Mouse (Mus musculus) lung, postnatal 0 days (tissue): Measurements from ENCODE around the gene Gm4792. TPM values are rescaled to one million over a fixed set of nuclear protein-coding genes. Genes with fewer than 3 reads are reported as not detected.

ENCODE experiments used
- ATAC-seq: fragments of 200-750 bp; cut with Nextera tagmentation; 2 replicates; pipeline ENCODE4 v1.8.0; 2017; ENCODE audit warnings: moderate library complexity
- DNase-seq: peaks from one replicate; pipeline ENCODE4 v3.0.0-alpha.2; 2016; ENCODE audit warnings: low spot score
- H3K27ac ChIP-seq: fragments of 300-500 bp; sonication (generic); 2 replicates; pipeline ENCODE4 v1.5.1; 2014; ENCODE audit warnings: antibody characterized with exemption, mild to moderate bottlenecking, low read length, mixed read lengths
- H3K27me3 ChIP-seq: fragments of 300-500 bp; sonication (generic); replicated peaks from 2 replicates; pipeline ENCODE4 v1.6.1; 2014; ENCODE audit warnings: low read length, mixed read lengths; ENCODE audit not compliant: insufficient read depth
- H3K36me3 ChIP-seq: fragments of 300-500 bp; sonication (generic); 2 replicates; pipeline ENCODE4 v1.6.1; 2014; ENCODE audit warnings: low read length, mixed read lengths; ENCODE audit not compliant: insufficient read depth
- H3K4me1 ChIP-seq: fragments of 300-500 bp; sonication (generic); 2 replicates; pipeline ENCODE4 v1.6.1; 2014; ENCODE audit warnings: antibody characterized with exemption, low read depth, low read length, mixed read lengths; ENCODE audit not compliant: insufficient read depth
- H3K4me2 ChIP-seq: fragments of 300-500 bp; sonication (generic); replicated peaks from 2 replicates; pipeline ENCODE4 v1.6.1; 2014; ENCODE audit warnings: low read depth, mild to moderate bottlenecking, low read length, moderate library complexity, mixed read lengths
- H3K4me3 ChIP-seq: fragments of 300-500 bp; sonication (generic); 2 replicates; pipeline ENCODE4 v1.5.1; 2014; ENCODE audit warnings: low read depth, low read length
- H3K9ac ChIP-seq: fragments of 300-500 bp; sonication (generic); replicated peaks from 2 replicates; pipeline ENCODE4 v1.6.1; 2014; ENCODE audit warnings: low read depth, mild to moderate bottlenecking
- H3K9me3 ChIP-seq: fragments of 300-500 bp; sonication (generic); 2 replicates; pipeline ENCODE4 v1.6.1; 2016; ENCODE audit warnings: low read length, mixed read lengths
- CTCF ChIP-seq: IDR thresholded peaks from 2 replicates; pipeline ENCODE4 v1.5.1; 2016; ENCODE audit warnings: antibody characterized with exemption, mild to moderate bottlenecking
- EP300 ChIP-seq: IDR thresholded peaks from 2 replicates; pipeline ENCODE4 v1.6.1; 2016; ENCODE audit warnings: antibody characterized with exemption, mild to moderate bottlenecking, control low read depth
- WGBS: fragments of 180-500 bp; shearing (Covaris S2); extraction: QIAGEN DNeasy Blood & Tissue Kit; methylation state at CpG from one replicate; pipeline ENCODE4 v1.1.7; 2014; 5-methylcytosine and 5-hydroxymethylcytosine counted together
- polyA plus RNA-seq: library from polyadenylated mRNA; unstranded; fragments of >200 nt; fragmentation: Nextera tagmentation; extraction: Ambion mirVana; gene quantifications from 2 replicates; pipeline ENCODE4 v1.2.1, GENCODE M21; 2015

The Gm4792 gene
- polyA plus RNA-seq, 1 experiment from 2014 or later = not detected

DNA sequence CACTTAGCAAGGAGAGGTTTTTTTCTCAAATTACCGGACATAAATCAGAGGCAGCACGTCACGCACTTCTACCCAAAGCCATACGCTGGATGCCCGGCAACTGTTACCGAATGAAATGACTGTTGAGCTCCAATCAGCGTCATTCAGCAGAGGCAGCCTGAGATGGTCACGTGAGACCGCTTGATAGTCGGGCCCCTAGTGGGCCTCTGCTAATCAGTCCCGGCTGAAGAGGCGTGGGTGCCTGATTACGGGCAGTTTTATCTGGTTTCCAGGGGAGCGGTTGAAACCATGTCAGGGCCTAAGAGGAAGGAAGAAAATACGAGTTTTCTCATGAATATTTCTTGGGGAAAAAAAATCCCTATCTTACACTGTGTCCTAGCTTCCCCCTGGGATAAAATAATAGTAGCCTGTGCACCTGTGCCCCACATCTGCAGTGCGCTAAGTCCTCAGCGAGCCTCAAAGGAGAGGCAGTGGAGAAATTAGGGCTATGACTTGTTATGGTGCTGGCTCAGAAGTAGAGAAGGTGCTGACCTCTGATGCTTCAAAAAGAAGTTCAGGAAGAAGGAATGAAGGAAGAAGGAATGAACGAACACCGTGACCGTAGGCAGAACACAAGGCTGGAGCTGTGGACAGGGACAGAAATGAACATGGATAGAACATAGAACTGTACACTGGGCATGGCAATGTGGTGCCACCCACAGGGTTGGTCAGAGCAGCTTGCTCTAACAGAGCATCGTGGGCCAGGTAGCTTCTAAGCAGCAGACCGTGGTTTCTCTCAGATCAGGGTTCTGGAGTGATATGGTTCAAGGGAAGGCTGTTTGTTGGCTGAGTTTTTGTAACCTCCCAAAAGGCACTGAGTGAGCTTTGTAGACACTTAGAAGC, 48.7 kb downstream of the Gm4792 start:
- WGBS = 32% methylated on average over 22 of the region's 22 CpGs
- Histone ChIP-seq H3K9ac (no peak overlapping the region), H3K36me3 (no peaks in the 10 kb centered on the region), H3K4me1 (no peaks in the 10 kb centered on the region), H3K4me3 (no peak overlapping the region), H3K27me3 (no peaks in the 10 kb centered on the region), H3K9me3 (no peaks in the 10 kb centered on the region), H3K27ac (no peak overlapping the region), H3K4me2 (no peak overlapping the region)
- DNase-seq (peak; percentile 45), ATAC-seq (peak; percentile 68)
- TF ChIP-seq CTCF (no peak), EP300 (no peak)

DNA sequence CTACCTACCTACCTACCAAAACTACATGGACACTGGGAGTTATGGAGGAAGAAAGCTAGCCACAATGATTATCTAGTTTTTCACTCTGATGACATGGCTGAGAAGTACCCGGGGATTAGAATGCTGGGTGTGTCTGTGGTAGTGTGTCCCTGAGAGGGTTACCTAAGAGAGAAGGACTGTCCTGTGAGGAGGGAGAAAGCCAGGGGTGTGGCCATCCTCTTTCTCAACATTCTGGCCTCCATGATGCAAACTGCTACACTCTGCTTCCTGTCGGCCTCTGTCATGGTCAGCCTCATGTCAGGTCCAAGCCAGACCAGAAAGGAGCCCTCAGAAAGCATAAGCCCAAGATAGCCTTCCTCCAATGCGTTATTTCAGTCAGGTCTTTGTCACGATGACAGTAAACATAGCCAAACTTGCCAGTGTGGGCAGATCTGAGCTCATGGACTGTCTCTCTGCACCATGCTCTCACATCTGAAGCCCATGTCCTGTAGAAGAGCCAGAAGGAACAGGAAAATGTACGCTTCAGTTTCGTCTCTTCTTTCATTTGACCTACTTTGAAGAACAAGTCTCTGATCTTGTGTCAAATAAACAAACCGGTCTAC, 50.7 kb downstream of the Gm4792 start:
- no peak for TF ChIP-seq EP300
- Histone ChIP-seq H3K9me3 (no peaks in the 10 kb centered on the region), H3K27me3 (no peaks in the 10 kb centered on the region), H3K9ac (no peak overlapping the region), H3K4me2 (no peak overlapping the region), H3K4me3 (no peak overlapping the region), H3K27ac (no peak overlapping the region), H3K4me1 (no peaks in the 10 kb centered on the region), H3K36me3 (no peaks in the 10 kb centered on the region)
- ATAC-seq (no peak), DNase-seq (no peak)
- 67% methylated on average over 7 of the region's 7 CpGs for WGBS

Other genes starting within 250 kb of the Gm4792 start
- gene Nr2c1, start 150.7 kb downstream of the Gm4792 start, polyA plus RNA-seq = 5.4 TPM in 2 replicates
- gene Ndufa12, start 100.0 kb downstream of the Gm4792 start, polyA plus RNA-seq = 221 and 253 TPM in 2 replicates
- 14.0 and 14.3 TPM in 2 replicates for gene Tmcc3, start 13.2 kb upstream of the Gm4792 start, polyA plus RNA-seq